Mouse (Mus musculus) forebrain, embryonic 16.5 days (tissue): Measurements from ENCODE around the gene Aars2. TPM values are rescaled to one million over a fixed set of nuclear protein-coding genes. Genes with fewer than 3 reads are reported as not detected.

Source experiments
- ATAC-seq: fragments of 200-750 bp; cut with Nextera tagmentation; 2 replicates; pipeline ENCODE4 v1.8.0; 2017; ENCODE audit warnings: mild to moderate bottlenecking, moderate library complexity
- H3K27ac ChIP-seq: fragments of 300-500 bp; sonication (generic); 2 replicates; pipeline ENCODE4 v1.5.1; 2014; ENCODE audit warnings: low read length, control low read depth
- H3K27me3 ChIP-seq: fragments of 300-500 bp; sonication (generic); replicated peaks from 2 replicates; pipeline ENCODE4 v1.6.1; 2014; ENCODE audit warnings: low read length; ENCODE audit not compliant: control insufficient read depth, insufficient read depth
- H3K36me3 ChIP-seq: fragments of 300-500 bp; sonication (generic); 2 replicates; pipeline ENCODE4 v1.6.1; 2014; ENCODE audit not compliant: control insufficient read depth, insufficient read depth
- H3K4me1 ChIP-seq: fragments of 300-500 bp; sonication (generic); replicated peaks from 2 replicates; pipeline ENCODE4 v1.6.1; 2014; ENCODE audit warnings: low read length; ENCODE audit not compliant: control insufficient read depth, insufficient read depth
- H3K4me2 ChIP-seq: fragments of 300-500 bp; sonication (generic); 2 replicates; pipeline ENCODE4 v1.6.1; 2014; ENCODE audit warnings: mild to moderate bottlenecking, low read length, control low read depth
- H3K4me3 ChIP-seq: fragments of 300-500 bp; sonication (generic); replicated peaks from 2 replicates; pipeline ENCODE4 v1.5.1; 2014; ENCODE audit warnings: mild to moderate bottlenecking, low read length, control low read depth
- H3K9ac ChIP-seq: fragments of 300-500 bp; sonication (generic); replicated peaks from 2 replicates; pipeline ENCODE4 v1.6.1; 2014; ENCODE audit warnings: low read depth, low read length, control low read depth
- H3K9me3 ChIP-seq: fragments of 300-500 bp; sonication (generic); 2 replicates; pipeline ENCODE4 v1.6.1; 2016; ENCODE audit warnings: low read length; ENCODE audit not compliant: control insufficient read depth
- WGBS: fragments of 180-500 bp; shearing (Covaris S2); extraction: QIAGEN DNeasy Blood & Tissue Kit; methylation state at CpG from one replicate; pipeline ENCODE4 v1.1.7; 2014; 5-methylcytosine and 5-hydroxymethylcytosine counted together
- polyA plus RNA-seq: library from polyadenylated mRNA; unstranded; fragments of >200 nt; fragmentation: Nextera tagmentation; extraction: Ambion mirVana; gene quantifications from 2 replicates; pipeline ENCODE4 v1.2.1, GENCODE M21; 2015

Gene Aars2
- polyA plus RNA-seq, 1 experiment from 2014 or later = 19.1 TPM

DNA sequence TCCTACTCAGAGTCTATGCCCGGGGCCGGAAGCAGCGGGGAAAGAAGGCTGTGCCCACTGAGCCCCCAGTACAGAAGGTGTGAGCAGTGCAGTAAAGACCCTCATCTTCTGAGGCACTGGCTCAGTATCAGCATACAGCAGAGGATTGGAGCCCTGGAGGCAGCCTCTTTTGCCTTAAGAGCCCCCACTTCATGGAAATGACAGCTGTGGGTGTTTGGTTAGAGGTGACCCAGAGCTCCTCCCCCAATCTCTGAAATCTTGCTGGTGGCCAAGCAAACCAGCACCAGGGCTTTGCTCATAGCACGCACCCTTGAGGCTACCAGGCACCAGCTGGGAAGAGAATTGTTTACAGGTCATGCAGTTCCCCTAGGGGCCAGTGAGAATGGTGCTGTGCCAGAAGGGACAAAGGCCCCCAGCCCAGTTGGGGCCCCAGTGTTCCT is 60.5 kb downstream of the Aars2 start:
- H3K9me3 ChIP-seq = no peaks in the 10 kb centered on the region
- no peaks in the 10 kb centered on the region for H3K27me3 ChIP-seq
- 22% methylated on average over 4 of the region's 4 CpGs for WGBS
- peaks cover 49% of the 10 kb centered on the region for H3K36me3 ChIP-seq
- ATAC-seq = no peak
- no peak overlapping the region for H3K27ac ChIP-seq
- no peak overlapping the region for H3K4me3 ChIP-seq
- no peak overlapping the region for H3K4me2 ChIP-seq
- no peak overlapping the region for H3K9ac ChIP-seq
- peaks cover 26% of the 10 kb centered on the region for H3K4me1 ChIP-seq

DNA sequence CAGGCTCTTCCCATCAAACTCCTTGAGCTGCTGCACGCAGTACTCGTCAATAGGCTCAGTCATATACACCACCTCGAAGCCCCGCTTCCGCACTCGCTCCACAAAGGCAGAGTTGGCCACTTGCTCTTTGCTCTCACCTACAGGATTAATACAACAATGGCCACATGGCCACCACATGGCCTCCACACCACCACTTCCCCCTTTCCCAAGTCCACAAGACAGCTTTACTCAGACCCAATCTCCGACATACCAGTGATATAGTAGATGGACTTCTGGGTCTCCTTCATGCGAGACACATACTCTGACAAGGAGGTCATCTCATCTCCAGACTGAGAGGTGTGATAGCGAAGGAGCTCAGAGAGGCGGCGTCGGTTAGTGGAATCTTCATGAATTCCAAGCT is 62.3 kb downstream of the Aars2 start:
- no peak overlapping the region for H3K27ac ChIP-seq
- ATAC-seq = no peak
- 84% methylated on average over 12 of the region's 12 CpGs for WGBS
- H3K36me3 ChIP-seq = peaks cover 49% of the 10 kb centered on the region
- H3K4me1 ChIP-seq = peaks cover 26% of the 10 kb centered on the region
- H3K4me3 ChIP-seq = no peak overlapping the region
- H3K9ac ChIP-seq = no peak overlapping the region
- no peaks in the 10 kb centered on the region for H3K9me3 ChIP-seq
- no peak overlapping the region for H3K4me2 ChIP-seq
- no peaks in the 10 kb centered on the region for H3K27me3 ChIP-seq

GRCm38 (mm10) chr17:45569999-45570398 is 63.4 kb downstream of the Aars2 start:
- WGBS = 85% methylated on average over 4 of the region's 4 CpGs
- Histone ChIP-seq H3K27me3 (no peaks in the 10 kb centered on the region), H3K36me3 (peaks cover 49% of the 10 kb centered on the region), H3K4me3 (no peak overlapping the region), H3K9ac (no peak overlapping the region), H3K4me1 (peaks cover 28% of the 10 kb centered on the region), H3K4me2 (no peak overlapping the region), H3K27ac (no peak overlapping the region), H3K9me3 (no peaks in the 10 kb centered on the region)
- no peak for ATAC-seq

Other genes starting within 250 kb of the Aars2 start
- 68.3 and 72.6 TPM in 2 replicates for gene Cdc5l, start 73.1 kb upstream of the Aars2 start, polyA plus RNA-seq
- gene Spats1, start 31.4 kb upstream of the Aars2 start, polyA plus RNA-seq = 1.1 and 1.5 TPM in 2 replicates
- gene Tcte1, start 16.6 kb downstream of the Aars2 start, polyA plus RNA-seq = 4.7 and 4.8 TPM in 2 replicates
- 37.4 and 41.3 TPM in 2 replicates for gene Tmem151b, start 42.8 kb downstream of the Aars2 start, polyA plus RNA-seq
- gene Nfkbie, start 48.9 kb downstream of the Aars2 start, polyA plus RNA-seq = 3.9 and 5.0 TPM in 2 replicates
- 91.5 and 93.3 TPM in 2 replicates for gene Slc35b2, start 57.0 kb downstream of the Aars2 start, polyA plus RNA-seq
- gene Hsp90ab1, start 66.4 kb downstream of the Aars2 start, polyA plus RNA-seq = 1,528 and 1,563 TPM in 2 replicates
- 79.7 and 85.1 TPM in 2 replicates for gene Slc29a1, start 92.8 kb downstream of the Aars2 start, polyA plus RNA-seq
- gene Mymx, start 95.3 kb downstream of the Aars2 start, polyA plus RNA-seq = not detected in 2 replicates
- gene Capn11, start 152.5 kb downstream of the Aars2 start, polyA plus RNA-seq = 0.85 and 1.5 TPM in 2 replicates
- 93.4 and 112 TPM in 2 replicates for gene Mrpl14, start 179.5 kb downstream of the Aars2 start, polyA plus RNA-seq
- gene Tmem63b, start 180.1 kb downstream of the Aars2 start, polyA plus RNA-seq = 126 and 140 TPM in 2 replicates
- 0.46 TPM in 1 of 2 replicates, not detected in the other for gene 1600014C23Rik, start 227.0 kb downstream of the Aars2 start, polyA plus RNA-seq